Mouse (Mus musculus) megakaryocyte, embryonic 14.5 days (primary cell): Measurements from ENCODE around the gene Map3k11.

Source experiments
- FLI1 ChIP-seq: IDR thresholded peaks from 2 replicates; pipeline ENCODE4 v1.6.1; 2012; ENCODE audit warnings: low read length, inconsistent platforms, mixed read lengths
- GATA1 ChIP-seq: IDR thresholded peaks from 3 replicates; pipeline ENCODE4 v1.6.1; 2012; ENCODE audit warnings: mixed read lengths, low read length, inconsistent platforms, borderline replicate concordance

GRCm38 (mm10) chr19:5726961-5727578, 38.5 kb downstream of the Map3k11 start:
- TF ChIP-seq GATA1 (no peak), FLI1 (no peak)
